Mouse (Mus musculus) brain, embryonic 14.5 days (tissue): ENCODE measurements around the gene Rprd1b.

Source experiments
- CTCF ChIP-seq: fragments of 200-500 bp; IDR thresholded peaks from 2 replicates; pipeline ENCODE4 v1.5.1; 2012; ENCODE audit warnings: inconsistent platforms, mild to moderate bottlenecking, moderate library complexity, borderline replicate concordance; ENCODE audit not compliant: insufficient read depth, insufficient read length; ENCODE audit errors: extremely low read depth
- POLR2A ChIP-seq: fragments of 200-500 bp; IDR thresholded peaks from 2 replicates; pipeline ENCODE4 v1.6.1; 2012; ENCODE audit warnings: mild to moderate bottlenecking, inconsistent platforms, borderline replicate concordance; ENCODE audit not compliant: poor library complexity, insufficient read depth, insufficient read length, severe bottlenecking; ENCODE audit errors: extremely low read depth

GRCm38 (mm10) chr2:158120211-158120610 is 91.9 kb downstream of the Rprd1b start:
- TF ChIP-seq CTCF (no peak), POLR2A (no peak)
